In genomic region chr13:34050479-34050878, GRCm38 (mm10) we compare ENCODE assay signal across 13 mouse cellular contexts. TPM values are rescaled to one million over a fixed set of nuclear protein-coding genes. Genes with fewer than 3 reads are reported as not detected.
DNase-seq lines count a peak whose midpoint lies in the region.
"Had no signal": no experiment of that assay in that cellular context is flagged by ENCODE, and none has a peak within 500 bp of the region (broad histone marks: within the 10 kb centered on the region; RNA-seq: fewer than 3 reads in every experiment).

No protein-coding gene starts in this region.

- DNase-seq in adrenal gland, adult 2 months, result peak; percentile 63
- no peak for DNase-seq in adrenal gland, adult 18-20 months (ENCODE audit: low spot score in 2 of 2)
- DNase-seq in lung, postnatal 36 days, result peak; percentile 44
- DNase-seq in lung, postnatal 10 days, result no peak
- DNase-seq in left cerebral cortex, postnatal 36 days (ENCODE audit: low spot score in 2 of 2), result peak; percentile 34 to 51
- DNase-seq in telencephalon, adult 2 months (ENCODE audit: low read depth, low spot score), result peak; percentile 79
- DNase-seq in ovary, postnatal 14 days (ENCODE audit: low spot score), result no peak
- DNase-seq in ovary, postnatal 10 days (ENCODE audit: low spot score), result no peak
- DNase-seq: cerebellum, adult 11-12 months; heart, postnatal 36 days; kidney, postnatal 4 days; lung, adult 2 months; thymus, adult 18-20 months had no signal

- intact Hi-C loops in left cerebral cortex, postnatal 36 days (cut with DNase I), result no loop called here

RNA-seq across cellular contexts. Expression of gene Bphl, which starts 13.1 kb away (rescaled TPM):
- total RNA-seq in adrenal gland, adult 2 months (2021), result 10 to 100 TPM; 74.9 to 75.1 TPM
- 57.4 and 61.2 TPM in 2 replicates for polyA plus RNA-seq in adrenal gland, adult 2 months (2012; rRNA removed)
- total RNA-seq in adrenal gland, adult 18-20 months (2021), result 10 to 100 TPM; 81.0 to 98.3 TPM
- total RNA-seq in left cerebral cortex, postnatal 36 days (2021), result 10 to 100 TPM; 39.7 to 40.5 TPM

RNA-seq across cellular contexts. Expression of gene Tubb2a, which starts 27.3 kb away (rescaled TPM):
- total RNA-seq in adrenal gland, adult 2 months (2021), result 10 to 100 TPM; 30.1 to 37.2 TPM
- polyA plus RNA-seq in adrenal gland, adult 2 months (2012; rRNA removed), result 74.7 and 93.5 TPM in 2 replicates
- 10 to 100 TPM; 35.1 to 85.9 TPM for total RNA-seq in adrenal gland, adult 18-20 months (2021)
- 100 to 1,000 TPM; 839 to 952 TPM for total RNA-seq in left cerebral cortex, postnatal 36 days (2021)

RNA-seq across cellular contexts. Expression of gene Serpinb6a, which starts 47.9 kb away (rescaled TPM):
- 100 to 1,000 TPM; 437 to 541 TPM for total RNA-seq in adrenal gland, adult 2 months (2021)
- polyA plus RNA-seq in adrenal gland, adult 2 months (2012; rRNA removed), result 102 and 109 TPM in 2 replicates
- total RNA-seq in adrenal gland, adult 18-20 months (2021), result 100 to 1,000 TPM; 279 to 624 TPM
- total RNA-seq in left cerebral cortex, postnatal 36 days (2021), result 10 to 100 TPM; 34.8 to 38.9 TPM

RNA-seq across cellular contexts. Expression of gene Ripk1, which starts 48.3 kb away (rescaled TPM):
- total RNA-seq in adrenal gland, adult 2 months (2021), result 10 to 100 TPM; 27.2 to 31.9 TPM
- 12.7 and 12.8 TPM in 2 replicates for polyA plus RNA-seq in adrenal gland, adult 2 months (2012; rRNA removed)
- total RNA-seq in adrenal gland, adult 18-20 months (2021), result 10 to 100 TPM; 23.6 to 31.1 TPM
- total RNA-seq in left cerebral cortex, postnatal 36 days (2021), result 1 to 10 TPM; 5.6 to 5.8 TPM

Comparison
In these comparisons a context has a peak if more than half of its experiments do, and no peak if none do; other contexts are left out.
1. DNase-seq: peak in adrenal gland, adult 2 months (single experiment), lung, postnatal 36 days (single experiment), left cerebral cortex, postnatal 36 days (2 of 2) and telencephalon, adult 2 months (single experiment); none in adrenal gland, adult 18-20 months (0 of 2), lung, postnatal 10 days (single experiment), ovary, postnatal 14 days (single experiment) and ovary, postnatal 10 days (single experiment).
2. RNA of gene Tubb2a, which starts 27.3 kb away (total RNA-seq): 839 to 952 TPM in left cerebral cortex, postnatal 36 days; 35.1 to 85.9 TPM in adrenal gland, adult 18-20 months and 30.1 to 37.2 TPM in adrenal gland, adult 2 months; every median in the first group is over 4 times any median in the second.
3. RNA of gene Serpinb6a, which starts 47.9 kb away (total RNA-seq): 279 to 624 TPM in adrenal gland, adult 18-20 months and 437 to 541 TPM in adrenal gland, adult 2 months; 34.8 to 38.9 TPM in left cerebral cortex, postnatal 36 days; every median in the first group is over 4 times any median in the second.